Mouse (Mus musculus) G1E (cell line): ENCODE measurements around the gene Spp2. TPM values are rescaled to one million over a fixed set of nuclear protein-coding genes. Genes with fewer than 3 reads are reported as not detected.
A peak's percentile ranks its signal among the peaks of the same experiment; 100 is the strongest.

Source experiments
- ATAC-seq: 2 replicates; pipeline ENCODE4 v1.8.0; 2016; ENCODE audit warnings: mild to moderate bottlenecking; ENCODE audit not compliant: insufficient number of reproducible peaks, poor library complexity, low FRiP score, severe bottlenecking; ENCODE audit errors: extremely low read depth
- DNase-seq: peaks from one replicate; pipeline ENCODE4 v3.0.0; 2012; ENCODE audit warnings: low spot score
- H3K27me3 ChIP-seq: 2 replicates; pipeline ENCODE4 v1.6.1; 2012; ENCODE audit warnings: mild to moderate bottlenecking, low read length, inconsistent platforms; ENCODE audit not compliant: insufficient read depth
- H3K36me3 ChIP-seq: replicated peaks from 2 replicates; pipeline ENCODE3; 2012; ENCODE audit warnings: mild to moderate bottlenecking, inconsistent platforms
- H3K4me1 ChIP-seq: 2 replicates; pipeline ENCODE4 v1.6.1; 2012; ENCODE audit warnings: low read depth, low read length, inconsistent platforms, mixed read lengths; ENCODE audit not compliant: insufficient read depth
- H3K4me3 ChIP-seq: 2 replicates; pipeline ENCODE4 v1.5.1; 2012; ENCODE audit warnings: low read depth, mild to moderate bottlenecking, inconsistent platforms, low read length, moderate library complexity, mixed read lengths
- H3K9me3 ChIP-seq: replicated peaks from 2 replicates; pipeline ENCODE4 v1.6.1; 2012; ENCODE audit warnings: inconsistent platforms
- CTCF ChIP-seq: IDR thresholded peaks from 2 replicates; pipeline ENCODE4 v1.5.1; 2012; ENCODE audit warnings: low read depth, low read length, inconsistent platforms, mixed read lengths
- GATA1 ChIP-seq: IDR thresholded peaks from 2 replicates; pipeline ENCODE4 v1.6.1; 2012; ENCODE audit warnings: borderline replicate concordance, low read length, inconsistent platforms, mixed read lengths
- GATA2 ChIP-seq: IDR thresholded peaks from 2 replicates; pipeline ENCODE4 v1.6.1; 2012; ENCODE audit warnings: low read depth, low read length, inconsistent platforms, borderline replicate concordance
- POLR2AphosphoS5 ChIP-seq: IDR thresholded peaks from 2 replicates; pipeline ENCODE4 v1.6.1; 2012; ENCODE audit warnings: low read depth, low read length, inconsistent platforms; ENCODE audit not compliant: insufficient replicate concordance
- TAL1 ChIP-seq: conservative IDR thresholded peaks from 2 replicates; pipeline ENCODE4 v1.6.1; 2012; ENCODE audit warnings: low read depth, low read length, inconsistent platforms, mixed read lengths
- polyA plus RNA-seq: library from polyadenylated mRNA; stranded (reverse); fragments of >175 nt; gene quantifications from 2 replicates; pipeline ENCODE4 v1.2.3, GENCODE M21; 2012
- total RNA-seq, 2 experiments: library from RNA; stranded (forward) in 1 of 2; stranded (reverse) in 1 of 2; fragments of 200-1000 nt in 1 of 2; fragments of >200 nt in 1 of 2; fragmentation: Nextera tagmentation in 1 of 2; gene quantifications; 2 replicates each; pipeline ENCODE4 v1.2.3; 2014 to 2017

The Spp2 gene
- total and polyA plus RNA-seq, 3 experiments = not detected

DNA sequence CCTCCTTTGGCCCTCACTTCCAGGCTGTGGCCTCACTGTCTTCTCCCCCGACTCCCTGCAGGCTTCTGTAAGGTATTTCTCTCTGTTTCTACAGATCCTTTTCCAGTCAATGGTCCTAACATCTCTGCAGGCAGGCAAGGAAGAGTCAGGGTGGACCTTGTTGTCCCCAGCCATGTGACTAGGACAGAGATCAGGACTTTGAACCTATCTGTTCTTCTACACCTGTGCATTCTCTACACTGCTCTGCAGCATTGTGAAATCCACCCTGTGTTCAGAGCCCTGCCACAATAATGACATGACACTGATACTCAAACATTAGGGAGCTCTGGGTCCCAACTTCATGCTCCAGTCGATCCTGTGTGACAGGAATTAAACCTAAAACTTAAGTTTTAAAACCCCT is 12.2 kb downstream of the Spp2 start:
- ATAC-seq (no peak), DNase-seq (no peak)
- no peaks in the 10 kb centered on the region for H3K36me3 ChIP-seq
- no peaks in the 10 kb centered on the region; the same call in 1 of the 2 replicates for H3K27me3 ChIP-seq
- H3K4me3 ChIP-seq = no peak overlapping the region
- TF ChIP-seq POLR2AphosphoS5 = no peak
- no peak for TF ChIP-seq TAL1
- TF ChIP-seq GATA1 = no peak
- TF ChIP-seq GATA2 = no peak
- no peak for TF ChIP-seq CTCF
- no peaks in the 10 kb centered on the region for H3K4me1 ChIP-seq
- H3K9me3 ChIP-seq = no peaks in the 10 kb centered on the region

DNA sequence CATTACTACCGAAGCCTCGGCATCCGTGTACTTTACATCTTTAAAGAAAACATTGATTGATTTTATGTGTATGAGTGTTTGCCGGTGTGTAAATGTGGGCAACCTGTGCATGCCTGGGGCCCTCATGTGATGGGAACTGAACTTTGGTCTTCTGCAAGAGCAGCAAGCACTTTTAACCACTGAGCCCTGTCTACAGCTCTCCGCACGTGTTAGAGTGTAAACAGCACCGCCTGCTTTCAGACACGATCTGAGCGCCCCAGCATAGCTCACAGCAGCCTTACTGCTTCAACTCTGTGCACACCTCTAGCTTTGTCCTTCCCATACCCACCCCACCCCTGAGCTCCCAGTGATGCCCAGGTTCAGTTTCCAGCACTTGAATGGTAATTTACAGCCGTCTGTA is 15.3 kb downstream of the Spp2 start:
- Histone ChIP-seq H3K27me3 (no peaks in the 10 kb centered on the region; the same call in 1 of the 2 replicates), H3K36me3 (no peaks in the 10 kb centered on the region), H3K9me3 (no peaks in the 10 kb centered on the region), H3K4me1 (no peaks in the 10 kb centered on the region), H3K4me3 (no peak overlapping the region)
- TF ChIP-seq GATA1 = no peak
- TF ChIP-seq TAL1 = no peak
- no peak for TF ChIP-seq CTCF
- no peak for TF ChIP-seq POLR2AphosphoS5
- no peak for TF ChIP-seq GATA2
- ATAC-seq (no peak), DNase-seq (no peak)

DNA sequence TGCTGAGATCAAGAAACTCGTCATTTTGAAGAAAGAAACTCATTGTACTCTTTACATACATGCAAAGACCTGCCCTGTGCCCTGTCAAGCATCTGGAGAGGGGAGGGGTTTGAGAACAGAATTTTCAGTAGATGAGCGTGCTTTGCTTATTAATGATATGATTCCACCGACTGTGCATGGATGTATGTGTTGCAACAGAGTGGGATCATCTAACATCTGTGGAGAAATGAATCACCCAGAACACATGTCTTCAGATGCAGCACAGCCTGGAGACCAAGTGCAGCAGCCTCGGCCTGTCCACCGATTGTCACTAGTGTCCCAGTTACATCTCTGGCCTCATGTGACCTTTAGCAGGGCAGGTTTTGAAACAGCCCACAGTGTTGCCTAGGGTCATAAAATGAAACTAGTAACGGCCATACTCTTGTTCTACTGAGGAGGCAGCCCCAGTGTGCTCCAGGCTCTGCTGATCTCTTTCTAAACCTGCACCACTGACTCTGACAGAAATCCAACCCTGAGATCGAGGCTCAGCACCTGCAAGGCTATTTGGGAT is 16.2 kb downstream of the Spp2 start:
- H3K9me3 ChIP-seq = no peaks in the 10 kb centered on the region
- TF ChIP-seq CTCF = no peak
- no peaks in the 10 kb centered on the region for H3K4me1 ChIP-seq
- DNase-seq = no peak
- no peaks in the 10 kb centered on the region for H3K36me3 ChIP-seq
- ATAC-seq = no peak
- no peak overlapping the region for H3K4me3 ChIP-seq
- no peaks in the 10 kb centered on the region; the same call in 1 of the 2 replicates for H3K27me3 ChIP-seq

DNA sequence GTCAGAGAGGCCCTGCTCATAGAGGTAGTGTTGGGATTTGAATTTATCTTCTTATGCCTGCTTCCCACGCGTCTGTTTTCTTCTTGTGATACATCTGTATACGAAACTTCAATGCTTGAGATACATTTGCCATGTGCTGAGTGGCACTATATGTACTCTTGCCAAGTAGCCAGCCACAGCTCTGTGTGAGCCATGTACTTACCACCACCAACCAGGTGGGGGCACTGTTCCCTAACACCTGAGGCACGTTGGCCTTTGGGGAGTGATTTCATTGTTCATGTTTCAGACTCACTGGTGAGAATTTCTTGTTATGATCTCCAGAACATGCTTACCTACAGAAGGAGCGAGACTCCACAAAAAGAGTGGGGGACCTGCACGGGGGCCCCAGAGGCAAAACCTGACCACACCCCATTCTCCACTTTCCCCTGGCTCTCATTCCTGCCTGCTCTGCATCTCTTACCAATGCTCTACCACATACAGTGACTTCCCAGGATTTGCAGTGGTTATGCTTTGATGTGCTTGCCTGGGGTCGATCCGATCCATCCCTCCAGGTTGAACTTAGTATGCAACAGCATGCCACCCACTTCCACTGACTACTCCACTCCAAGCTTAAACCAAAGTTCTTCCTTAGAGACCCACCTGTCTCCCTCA is 18.0 kb downstream of the Spp2 start:
- H3K4me3 ChIP-seq = no peak overlapping the region
- H3K4me1 ChIP-seq = no peaks in the 10 kb centered on the region
- DNase-seq (peak; percentile 17), ATAC-seq (no peak; the same call in 1 of the 2 replicates)
- H3K36me3 ChIP-seq = no peaks in the 10 kb centered on the region
- peak; percentile 98 for TF ChIP-seq CTCF
- no peak for TF ChIP-seq GATA2
- TF ChIP-seq POLR2AphosphoS5 = no peak
- H3K27me3 ChIP-seq = no peaks in the 10 kb centered on the region; the same call in 1 of the 2 replicates
- no peaks in the 10 kb centered on the region for H3K9me3 ChIP-seq

DNA sequence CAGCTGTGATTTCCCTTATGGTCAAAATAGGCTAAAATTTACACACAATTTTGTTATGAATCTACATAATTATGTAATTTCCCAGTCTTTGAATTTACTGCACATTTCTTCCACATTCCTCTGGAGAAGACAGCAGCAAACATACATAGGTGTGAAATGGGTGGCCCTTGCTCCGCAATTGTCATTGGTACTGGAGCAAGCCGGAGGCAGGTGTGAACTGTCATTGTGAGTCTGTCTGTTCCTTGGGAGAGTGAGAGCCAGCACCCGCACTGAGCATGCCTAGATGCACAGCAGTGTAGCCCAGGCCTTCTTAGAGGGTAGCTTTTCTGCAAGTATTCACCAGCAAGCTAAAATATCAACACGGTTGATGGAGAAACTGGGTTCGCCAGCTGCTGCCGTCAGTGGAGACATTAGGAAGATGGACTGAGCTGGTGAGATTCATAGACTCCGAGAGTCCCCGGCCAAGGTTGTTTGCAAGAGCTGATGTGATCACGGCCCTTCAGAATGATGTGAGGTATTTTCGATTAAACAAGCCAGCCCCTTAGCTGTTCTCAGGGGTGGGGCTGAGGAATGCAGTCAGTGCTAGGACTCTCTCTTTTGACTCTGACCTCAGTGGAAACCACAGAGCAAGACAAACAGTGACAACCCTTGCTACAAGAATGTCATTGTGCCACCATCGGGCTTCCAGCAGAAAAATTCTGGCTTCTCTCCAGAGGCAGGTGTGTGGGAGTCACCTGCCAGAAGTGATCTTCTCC is 21.4 kb downstream of the Spp2 start:
- Histone ChIP-seq H3K4me3 (no peak overlapping the region), H3K9me3 (no peaks in the 10 kb centered on the region), H3K36me3 (no peaks in the 10 kb centered on the region), H3K4me1 (no peaks in the 10 kb centered on the region), H3K27me3 (no peaks in the 10 kb centered on the region)
- ATAC-seq (no peak), DNase-seq (no peak)
- no peak for TF ChIP-seq GATA2
- no peak for TF ChIP-seq GATA1
- no peak for TF ChIP-seq TAL1
- TF ChIP-seq CTCF = no peak
- TF ChIP-seq POLR2AphosphoS5 = no peak

DNA sequence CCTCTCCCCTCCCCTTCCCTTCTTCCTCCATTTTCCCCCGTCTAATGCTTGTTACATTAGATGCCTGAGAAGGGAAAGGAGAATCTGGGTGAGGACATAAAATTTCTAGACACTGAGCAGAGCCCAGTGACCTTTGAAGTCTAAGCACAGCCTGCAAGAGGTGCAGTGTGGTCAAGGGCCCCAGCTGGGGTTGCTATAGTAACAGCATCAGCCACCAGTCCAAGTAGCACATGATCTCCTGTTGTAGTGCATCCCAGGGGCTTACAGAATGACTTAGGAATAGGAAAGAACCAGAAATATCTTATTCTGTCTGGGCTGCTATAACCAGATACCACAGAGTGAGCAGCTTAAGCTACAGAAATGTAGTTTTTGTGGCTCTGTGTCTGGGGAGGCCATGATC is 22.7 kb downstream of the Spp2 start:
- Histone ChIP-seq H3K9me3 (no peaks in the 10 kb centered on the region), H3K27me3 (no peaks in the 10 kb centered on the region), H3K4me1 (peaks cover 4% of the 10 kb centered on the region; the same call in 1 of the 2 replicates), H3K4me3 (no peak overlapping the region), H3K36me3 (no peaks in the 10 kb centered on the region)
- ATAC-seq = no peak
- no peak for DNase-seq
- TF ChIP-seq POLR2AphosphoS5 (no peak), TAL1 (no peak), GATA1 (no peak), CTCF (no peak), GATA2 (no peak)
